Mouse (Mus musculus): ENCODE measurements around the gene Jagn1. TPM values are rescaled to one million over a fixed set of nuclear protein-coding genes. Genes with fewer than 3 reads are reported as not detected.
A peak's percentile ranks its signal among the peaks of the same experiment; 100 is the strongest.

Jagn1 gene
- total RNA-seq, 1 experiment: 119 TPM

DNA sequence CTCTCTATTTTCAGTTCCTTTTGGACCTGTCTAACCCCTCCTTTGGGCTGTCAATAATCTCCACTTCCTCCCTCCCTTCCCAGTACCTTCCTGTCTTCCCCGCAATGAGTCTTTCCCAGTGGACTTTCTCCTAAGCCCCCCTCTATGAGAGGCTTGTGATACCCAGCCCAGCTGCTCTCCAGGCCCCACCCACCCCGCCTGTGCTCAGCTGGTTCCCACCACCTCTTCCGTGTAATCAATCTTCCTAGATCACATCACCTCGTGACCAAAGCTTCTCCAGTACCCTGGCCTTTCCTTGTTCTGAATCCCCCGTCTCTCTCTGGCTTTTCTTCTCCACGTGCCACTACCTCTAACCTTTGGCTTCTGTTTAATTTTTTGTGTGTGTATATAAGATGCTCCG, 35.0 kb downstream of the Jagn1 start:
- Histone ChIP-seq H3K9me3 (ENCODE audit: control insufficient read depth, insufficient read depth, low read depth, low read length) (no peaks in the 10 kb centered on the region), H3K9ac (ENCODE audit: insufficient read depth, low read depth, low read length, poor library complexity, severe bottlenecking) (no peak overlapping the region), H3K4me3 (ENCODE audit: insufficient read depth in 1 of 2, low read depth in 1 of 2, low read length in 2 of 2, poor library complexity in 1 of 2, severe bottlenecking in 1 of 2) (no peak overlapping the region), H3K36me3 (ENCODE audit: control insufficient read depth, insufficient read depth, low read length, poor library complexity, severe bottlenecking) (no peaks in the 10 kb centered on the region), H3K4me1 (ENCODE audit: control insufficient read depth in 2 of 2, insufficient read depth in 2 of 2, low read length in 2 of 2, poor library complexity in 1 of 2) (peaks cover 0 to 7% of the 10 kb centered on the region in 2 experiments; a peak in 1 of 4 replicates), H3K27ac (ENCODE audit: insufficient read depth, low read depth, low read length, poor library complexity, severe bottlenecking) (no peak overlapping the region)
- in situ Hi-C loops (cut with MboI; ENCODE audit: low sequenced_read_pairs in 2 of 2, unreplicated experiment in 2 of 2): no loop called here
- no peak for TF ChIP-seq HCFC1 (IDR thresholded peaks at IDR 0.05; ENCODE audit: borderline replicate concordance, insufficient read depth, low read length)
- no peak for TF ChIP-seq ZNF384 (IDR thresholded peaks at IDR 0.05; ENCODE audit: low read depth, low read length)
- TF ChIP-seq CHD2 (IDR thresholded peaks at IDR 0.05; ENCODE audit: low read depth, low read length): no peak
- no peak for TF ChIP-seq ZC3H11A (IDR thresholded peaks at IDR 0.05; ENCODE audit: borderline replicate concordance, low read depth, low read length)
- TF ChIP-seq MAFK (IDR thresholded peaks at IDR 0.05; ENCODE audit: insufficient read depth, low read depth, low read length): no peak
- no peak for DNase-seq (ENCODE audit: low read depth, low spot score)

DNA sequence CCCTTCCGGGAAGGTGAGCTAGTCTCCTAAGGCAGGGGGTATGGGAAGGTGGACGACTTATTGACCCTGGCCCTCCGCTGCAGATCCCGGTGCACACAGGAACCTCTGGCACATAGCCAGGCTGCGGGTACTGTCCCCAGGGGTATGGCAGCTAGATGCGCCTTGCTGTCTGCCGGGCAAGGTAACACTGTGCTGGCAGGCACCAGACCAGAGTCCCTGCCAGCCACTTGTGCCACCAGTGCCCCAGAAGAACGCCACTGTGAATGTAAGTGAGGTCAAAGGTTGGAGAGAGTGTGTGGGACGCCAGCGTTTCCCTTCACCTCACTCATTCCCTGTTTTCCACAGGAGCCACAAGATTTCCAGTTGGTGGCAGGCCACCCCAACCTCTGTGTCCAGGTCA, 36.5 kb downstream of the Jagn1 start:
- DNase-seq (ENCODE audit: low read depth, low spot score): no peak
- TF ChIP-seq ZC3H11A (IDR thresholded peaks at IDR 0.05; ENCODE audit: borderline replicate concordance, low read depth, low read length) (no peak), MAFK (IDR thresholded peaks at IDR 0.05; ENCODE audit: insufficient read depth, low read depth, low read length) (no peak), CHD2 (IDR thresholded peaks at IDR 0.05; ENCODE audit: low read depth, low read length) (no peak), ZNF384 (IDR thresholded peaks at IDR 0.05; ENCODE audit: low read depth, low read length) (no peak), HCFC1 (IDR thresholded peaks at IDR 0.05; ENCODE audit: borderline replicate concordance, insufficient read depth, low read length) (no peak)
- Histone ChIP-seq H3K36me3 (ENCODE audit: control insufficient read depth, insufficient read depth, low read length, poor library complexity, severe bottlenecking) (no peaks in the 10 kb centered on the region), H3K4me1 (ENCODE audit: control insufficient read depth in 2 of 2, insufficient read depth in 2 of 2, low read length in 2 of 2, poor library complexity in 1 of 2) (peaks cover 0 to 6% of the 10 kb centered on the region in 2 experiments; a peak in 1 of 4 replicates), H3K9me3 (ENCODE audit: control insufficient read depth, insufficient read depth, low read depth, low read length) (no peaks in the 10 kb centered on the region), H3K27ac (ENCODE audit: insufficient read depth, low read depth, low read length, poor library complexity, severe bottlenecking) (no peak overlapping the region), H3K9ac (ENCODE audit: insufficient read depth, low read depth, low read length, poor library complexity, severe bottlenecking) (no peak overlapping the region), H3K4me3 (ENCODE audit: insufficient read depth in 1 of 2, low read depth in 1 of 2, low read length in 2 of 2, poor library complexity in 1 of 2, severe bottlenecking in 1 of 2) (no peak overlapping the region)
- in situ Hi-C loops (cut with MboI; ENCODE audit: low sequenced_read_pairs in 2 of 2, unreplicated experiment in 2 of 2): no loop called here

DNA sequence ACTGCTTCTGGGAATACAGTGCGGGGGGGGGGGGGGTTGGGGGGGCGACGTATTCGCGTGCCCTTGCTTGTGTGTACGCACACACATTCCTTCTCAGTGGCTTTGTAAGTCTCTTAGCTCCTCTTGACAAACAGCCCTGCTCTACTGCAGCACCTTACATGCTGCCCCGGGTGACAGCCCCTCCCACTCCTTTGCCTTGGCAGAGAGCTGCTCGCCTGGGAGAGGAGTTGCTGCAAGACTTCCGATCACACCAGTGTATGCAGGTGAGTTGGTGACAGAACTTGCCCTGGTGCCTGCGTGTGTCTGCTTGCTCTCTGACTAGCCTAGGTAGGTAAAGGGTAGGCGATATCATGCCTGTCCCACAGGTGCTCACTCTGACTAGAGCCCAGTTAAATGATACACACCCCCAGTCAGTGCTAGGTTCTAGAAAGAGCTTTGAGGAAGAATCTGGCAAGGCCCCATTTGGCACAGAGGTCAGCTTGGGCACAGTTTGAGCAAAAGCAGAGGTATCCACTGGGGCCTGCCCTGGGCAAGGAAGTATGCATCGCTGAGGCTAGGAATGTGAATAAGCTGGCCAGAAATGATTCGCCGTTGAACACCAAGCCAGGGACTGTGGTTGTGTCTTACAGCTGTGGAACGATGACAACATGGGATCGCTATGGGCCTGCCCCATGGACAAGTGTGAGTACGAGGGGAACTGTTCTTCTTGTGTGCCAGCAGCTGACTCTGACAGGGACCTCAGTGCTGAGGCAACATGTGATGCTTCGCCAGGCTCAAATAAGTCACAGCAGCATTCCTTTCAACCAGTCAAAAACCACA, 38.4 kb downstream of the Jagn1 start:
- no peak overlapping the region for H3K9ac ChIP-seq (ENCODE audit: insufficient read depth, low read depth, low read length, poor library complexity, severe bottlenecking)
- H3K4me3 ChIP-seq (ENCODE audit: insufficient read depth in 1 of 2, low read depth in 1 of 2, low read length in 2 of 2, poor library complexity in 1 of 2, severe bottlenecking in 1 of 2): no peak overlapping the region
- in situ Hi-C loops (cut with MboI; ENCODE audit: low sequenced_read_pairs in 2 of 2, unreplicated experiment in 2 of 2): no loop called here
- H3K36me3 ChIP-seq (ENCODE audit: control insufficient read depth, insufficient read depth, low read length, poor library complexity, severe bottlenecking): no peaks in the 10 kb centered on the region
- TF ChIP-seq MAFK (IDR thresholded peaks at IDR 0.05; ENCODE audit: insufficient read depth, low read depth, low read length): no peak
- TF ChIP-seq ZC3H11A (IDR thresholded peaks at IDR 0.05; ENCODE audit: borderline replicate concordance, low read depth, low read length): no peak
- no peak for TF ChIP-seq ZNF384 (IDR thresholded peaks at IDR 0.05; ENCODE audit: low read depth, low read length)
- TF ChIP-seq CHD2 (IDR thresholded peaks at IDR 0.05; ENCODE audit: low read depth, low read length): no peak
- no peak for TF ChIP-seq HCFC1 (IDR thresholded peaks at IDR 0.05; ENCODE audit: borderline replicate concordance, insufficient read depth, low read length)
- H3K9me3 ChIP-seq (ENCODE audit: control insufficient read depth, insufficient read depth, low read depth, low read length): no peaks in the 10 kb centered on the region
- DNase-seq (ENCODE audit: low read depth, low spot score): no peak
- H3K27ac ChIP-seq (ENCODE audit: insufficient read depth, low read depth, low read length, poor library complexity, severe bottlenecking): no peak overlapping the region
- peaks cover 0 to 6% of the 10 kb centered on the region in 2 experiments; a peak in 1 of 4 replicates for H3K4me1 ChIP-seq (ENCODE audit: control insufficient read depth in 2 of 2, insufficient read depth in 2 of 2, low read length in 2 of 2, poor library complexity in 1 of 2)

DNA sequence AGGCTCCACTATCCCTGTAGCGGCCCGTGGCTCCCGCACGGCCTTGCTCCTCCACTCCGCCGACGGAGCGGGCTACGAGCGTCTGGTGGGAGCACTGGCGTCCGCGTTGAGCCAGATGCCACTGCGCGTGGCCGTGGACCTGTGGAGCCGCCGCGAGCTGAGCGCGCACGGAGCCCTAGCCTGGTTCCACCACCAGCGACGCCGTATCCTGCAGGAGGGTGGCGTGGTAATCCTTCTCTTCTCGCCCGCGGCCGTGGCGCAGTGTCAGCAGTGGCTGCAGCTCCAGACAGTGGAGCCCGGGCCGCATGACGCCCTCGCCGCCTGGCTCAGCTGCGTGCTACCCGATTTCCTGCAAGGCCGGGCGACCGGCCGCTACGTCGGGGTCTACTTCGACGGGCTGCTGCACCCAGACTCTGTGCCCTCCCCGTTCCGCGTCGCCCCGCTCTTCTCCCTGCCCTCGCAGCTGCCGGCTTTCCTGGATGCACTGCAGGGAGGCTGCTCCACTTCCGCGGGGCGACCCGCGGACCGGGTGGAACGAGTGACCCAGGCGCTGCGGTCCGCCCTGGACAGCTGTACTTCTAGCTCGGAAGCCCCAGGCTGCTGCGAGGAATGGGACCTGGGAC, 40.2 kb downstream of the Jagn1 start:
- Histone ChIP-seq H3K4me3 (ENCODE audit: insufficient read depth in 1 of 2, low read depth in 1 of 2, low read length in 2 of 2, poor library complexity in 1 of 2, severe bottlenecking in 1 of 2) (peak overlapping the region; percentile 69 to 88), H3K9ac (ENCODE audit: insufficient read depth, low read depth, low read length, poor library complexity, severe bottlenecking) (peak overlapping the region; percentile 63), H3K36me3 (ENCODE audit: control insufficient read depth, insufficient read depth, low read length, poor library complexity, severe bottlenecking) (no peaks in the 10 kb centered on the region; the same call in 1 of the 2 replicates), H3K4me1 (ENCODE audit: control insufficient read depth in 2 of 2, insufficient read depth in 2 of 2, low read length in 2 of 2, poor library complexity in 1 of 2) (peaks cover 7 to 10% of the 10 kb centered on the region in 2 experiments; a peak in 3 of 4 replicates), H3K9me3 (ENCODE audit: control insufficient read depth, insufficient read depth, low read depth, low read length) (no peaks in the 10 kb centered on the region), H3K27ac (ENCODE audit: insufficient read depth, low read depth, low read length, poor library complexity, severe bottlenecking) (peak overlapping the region; percentile 35; the same call in 1 of the 2 replicates)
- in situ Hi-C loops (cut with MboI; ENCODE audit: low sequenced_read_pairs in 2 of 2, unreplicated experiment in 2 of 2): no loop called here
- no peak for TF ChIP-seq ZNF384 (IDR thresholded peaks at IDR 0.05; ENCODE audit: low read depth, low read length)
- TF ChIP-seq ZC3H11A (IDR thresholded peaks at IDR 0.05; ENCODE audit: borderline replicate concordance, low read depth, low read length): no peak
- no peak for DNase-seq (ENCODE audit: low read depth, low spot score)
